Mouse (Mus musculus): ENCODE results near the gene Sirt4.
"Not testable (repeated sequence)": the region's sequence is repeated elsewhere in the genome, so short reads cannot be mapped to it uniquely, and the experiment has no call there.

Gene Sirt4

GRCm38 (mm10) chr5:115483947-115484920 is at the start of gene Sirt4:
Gene Sirt4 (minus strand): TSS chr5:115484725.
- peak; percentile 42 to 74 for DNase-seq (ENCODE audit: low spot score in 2 of 2)

GRCm38 (mm10) chr5:115531671-115532270 is 47.2 kb upstream of the Sirt4 start:
- peak in 1 of 2 experiments; percentile 41 for DNase-seq (ENCODE audit: low spot score in 2 of 2)

- peak in 1 of 2 experiments; percentile 40 for DNase-seq (ENCODE audit: low spot score in 2 of 2)
These were observed 45.9 kb upstream of the Sirt4 start for GRCm38 (mm10) chr5:115530447-115530809.

- no peak for DNase-seq (ENCODE audit: low spot score in 2 of 2)
These were observed 45.4 kb upstream of the Sirt4 start for GRCm38 (mm10) chr5:115529742-115530446.

GRCm38 (mm10) chr5:115529364-115529741 is 44.8 kb upstream of the Sirt4 start:
- DNase-seq (ENCODE audit: low spot score in 2 of 2): no peak

GRCm38 (mm10) chr5:115528128-115528527 is 43.6 kb upstream of the Sirt4 start:
- no peak for DNase-seq (ENCODE audit: low spot score in 2 of 2)

GRCm38 (mm10) chr5:115526456-115527202 is 42.1 kb upstream of the Sirt4 start:
- no peak for DNase-seq (ENCODE audit: low spot score in 2 of 2)

- no peak for DNase-seq (ENCODE audit: low spot score in 2 of 2)
These were observed 41.4 kb upstream of the Sirt4 start for GRCm38 (mm10) chr5:115525943-115526342.

- no peak for DNase-seq (ENCODE audit: low spot score in 2 of 2)
These were observed 40.9 kb upstream of the Sirt4 start for GRCm38 (mm10) chr5:115525416-115525815.

GRCm38 (mm10) chr5:115524471-115524870 is 39.9 kb upstream of the Sirt4 start:
- no peak for DNase-seq (ENCODE audit: low spot score in 2 of 2)

GRCm38 (mm10) chr5:115523971-115524370 is 39.4 kb upstream of the Sirt4 start:
- DNase-seq (ENCODE audit: low spot score in 2 of 2): no peak

- DNase-seq (ENCODE audit: low spot score in 2 of 2): no peak
These were observed 38.5 kb upstream of the Sirt4 start for GRCm38 (mm10) chr5:115522981-115523499.

GRCm38 (mm10) chr5:115522531-115522930 is 38.0 kb upstream of the Sirt4 start:
- DNase-seq (ENCODE audit: low spot score in 2 of 2): no peak

- DNase-seq (ENCODE audit: low spot score in 2 of 2): no peak
These were observed 37.3 kb upstream of the Sirt4 start for GRCm38 (mm10) chr5:115521553-115522461.

- no peak for DNase-seq (ENCODE audit: low spot score in 2 of 2)
These were observed 35.9 kb upstream of the Sirt4 start for GRCm38 (mm10) chr5:115520325-115520869.

- not testable (repeated sequence) for DNase-seq (ENCODE audit: low spot score in 2 of 2)
These were observed 33.7 kb upstream of the Sirt4 start for GRCm38 (mm10) chr5:115518214-115518613.

GRCm38 (mm10) chr5:115517501-115517900 is 33.0 kb upstream of the Sirt4 start:
- no peak for DNase-seq (ENCODE audit: low spot score in 2 of 2)

- no peak for DNase-seq (ENCODE audit: low spot score in 2 of 2)
These were observed 32.4 kb upstream of the Sirt4 start for GRCm38 (mm10) chr5:115516908-115517307.

GRCm38 (mm10) chr5:115516081-115516907 is 31.8 kb upstream of the Sirt4 start:
- DNase-seq (ENCODE audit: low spot score in 2 of 2): no peak

Measured in frontal cortex, postnatal 25 days (tissue).